Mouse (Mus musculus) forebrain, embryonic 12.5 days (tissue): ENCODE measurements at regions not wholly inside any gene's neighbourhood (a gene's known extent, or its start where the extent isn't known, plus 50 kb on each side); places are given as distances from the start of the nearest gene placed in this dataset.

ENCODE experiments used
- ATAC-seq: fragments of 200-750 bp; cut with Nextera tagmentation; 2 replicates; pipeline ENCODE4 v1.8.0; 2017; ENCODE audit warnings: moderate TSS enrichment; ENCODE audit not compliant: low FRiP score
- H3K27ac ChIP-seq: fragments of 300-500 bp; sonication (generic); 2 replicates; pipeline ENCODE4 v1.5.1; 2016; ENCODE audit warnings: mild to moderate bottlenecking
- H3K27me3 ChIP-seq: fragments of 300-500 bp; sonication (generic); 2 replicates; pipeline ENCODE4 v1.6.1; 2016; ENCODE audit warnings: mild to moderate bottlenecking
- H3K36me3 ChIP-seq: fragments of 300-500 bp; sonication (generic); replicated peaks from 2 replicates; pipeline ENCODE4 v1.6.1; 2016; ENCODE audit warnings: mild to moderate bottlenecking
- H3K4me1 ChIP-seq: fragments of 300-500 bp; sonication (generic); 2 replicates; pipeline ENCODE4 v1.6.1; 2016
- H3K4me2 ChIP-seq: fragments of 300-500 bp; sonication (generic); 2 replicates; pipeline ENCODE4 v1.6.1; 2016; ENCODE audit warnings: mild to moderate bottlenecking, moderate library complexity
- H3K4me3 ChIP-seq: fragments of 300-500 bp; sonication (generic); replicated peaks from 2 replicates; pipeline ENCODE4 v1.5.1; 2016; ENCODE audit warnings: mild to moderate bottlenecking
- H3K9ac ChIP-seq: fragments of 300-500 bp; sonication (generic); 2 replicates; pipeline ENCODE4 v1.6.1; 2016; ENCODE audit warnings: mild to moderate bottlenecking
- H3K9me3 ChIP-seq: fragments of 300-500 bp; sonication (generic); 2 replicates; pipeline ENCODE4 v1.6.1; 2016
- WGBS: fragments of 180-500 bp; shearing (Covaris S2); methylation state at CpG from one replicate; pipeline ENCODE4 v1.1.7; 2016; 5-methylcytosine and 5-hydroxymethylcytosine counted together

DNA sequence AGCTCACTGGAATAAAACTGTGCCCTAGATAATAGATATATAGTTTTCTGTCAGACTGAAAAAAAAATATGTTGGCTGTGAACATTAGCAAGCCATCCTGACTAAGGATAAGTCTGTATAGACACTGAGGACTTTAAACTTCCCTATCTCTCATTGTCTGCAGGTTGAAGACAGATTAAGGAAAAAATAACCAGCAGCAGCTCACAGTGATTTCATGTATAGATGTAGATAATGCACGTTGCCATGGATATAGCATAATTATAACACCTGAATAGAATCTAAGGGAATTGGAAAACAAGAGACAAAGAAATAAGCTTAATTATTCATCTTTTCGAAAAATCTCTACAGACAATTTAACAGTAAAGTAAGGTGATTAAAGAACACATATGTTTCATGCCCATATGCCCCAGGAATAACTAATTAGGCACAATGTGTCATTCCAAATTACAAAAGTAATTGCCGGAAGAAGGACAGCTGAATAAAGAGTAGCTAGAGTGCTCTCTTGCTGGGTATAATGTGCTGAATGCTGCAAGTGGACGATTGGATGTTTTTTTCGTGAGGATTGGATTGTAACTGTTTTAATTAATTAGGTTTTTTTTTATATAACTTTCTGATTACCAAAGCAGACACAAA lies 246.6 kb downstream of the Akain1 start:
- Histone ChIP-seq H3K36me3 (no peaks in the 10 kb centered on the region), H3K9ac (no peak overlapping the region), H3K9me3 (no peaks in the 10 kb centered on the region), H3K4me3 (no peak overlapping the region), H3K27me3 (no peaks in the 10 kb centered on the region), H3K4me1 (peaks cover 10% of the 10 kb centered on the region), H3K27ac (0 out of 2 replicates have a peak overlapping the region, but pooled peaks have one; percentile 32), H3K4me2 (no peak overlapping the region)
- ATAC-seq = peak; percentile 81; the same call in 1 of the 2 replicates
- 20% methylated on average over 5 of the region's 5 CpGs for WGBS

DNA sequence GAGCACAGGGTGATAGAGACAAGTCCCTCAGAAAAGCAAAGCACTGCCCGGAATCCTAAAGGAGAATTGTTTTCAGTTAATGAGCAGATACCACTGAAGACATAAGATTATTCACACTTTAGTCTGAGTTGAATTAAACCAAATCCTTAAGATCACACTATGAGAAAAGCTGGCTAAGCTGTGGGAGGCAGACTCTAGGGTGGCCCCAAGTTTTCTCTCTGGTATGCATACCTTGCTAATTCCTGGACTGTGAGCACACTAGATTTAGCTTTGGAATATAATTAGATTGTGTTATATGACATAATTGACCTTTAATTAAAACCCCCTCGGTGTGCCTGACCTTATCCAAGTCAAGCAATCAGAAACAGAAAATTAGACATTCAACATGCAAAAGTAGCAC lies 247.3 kb downstream of the Akain1 start:
- Histone ChIP-seq H3K9ac (no peak overlapping the region), H3K9me3 (no peaks in the 10 kb centered on the region), H3K4me2 (peak overlapping the region; percentile 1; the same call in 1 of the 2 replicates), H3K27me3 (no peaks in the 10 kb centered on the region), H3K27ac (0 out of 2 replicates have a peak overlapping the region, but pooled peaks have one; percentile 32), H3K4me1 (peaks cover 10% of the 10 kb centered on the region), H3K36me3 (no peaks in the 10 kb centered on the region), H3K4me3 (no peak overlapping the region)
- ATAC-seq = peak; percentile 41; the same call in 1 of the 2 replicates
- 16% methylated on average over 2 of the region's 2 CpGs for WGBS

DNA sequence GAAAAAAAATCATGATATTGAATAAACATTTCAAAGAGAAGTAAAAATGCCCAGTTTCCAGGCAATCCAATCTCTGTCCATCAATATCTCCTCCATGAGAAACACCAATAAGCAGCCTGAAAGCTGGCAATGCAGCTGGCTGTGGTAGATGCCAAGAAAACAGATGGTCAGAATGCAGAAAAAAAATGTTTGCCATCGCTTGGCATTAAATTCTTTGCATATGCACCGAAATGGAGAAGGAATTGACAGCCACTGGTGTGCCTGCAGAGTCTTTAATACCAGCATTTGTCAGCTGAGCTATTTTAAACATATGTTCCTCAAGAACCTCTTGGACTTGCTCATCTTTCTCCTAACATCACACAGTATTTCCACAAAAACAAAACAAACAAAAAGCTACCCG lies 256.2 kb downstream of the Akain1 start:
- no peak overlapping the region for H3K4me2 ChIP-seq
- no peak overlapping the region for H3K4me3 ChIP-seq
- WGBS = 86% methylated on average over 3 of the region's 3 CpGs
- no peak for ATAC-seq
- H3K4me1 ChIP-seq = no peaks in the 10 kb centered on the region
- no peak overlapping the region for H3K9ac ChIP-seq
- H3K27ac ChIP-seq = no peak overlapping the region
- H3K9me3 ChIP-seq = no peaks in the 10 kb centered on the region
- H3K27me3 ChIP-seq = no peaks in the 10 kb centered on the region
- no peaks in the 10 kb centered on the region for H3K36me3 ChIP-seq

DNA sequence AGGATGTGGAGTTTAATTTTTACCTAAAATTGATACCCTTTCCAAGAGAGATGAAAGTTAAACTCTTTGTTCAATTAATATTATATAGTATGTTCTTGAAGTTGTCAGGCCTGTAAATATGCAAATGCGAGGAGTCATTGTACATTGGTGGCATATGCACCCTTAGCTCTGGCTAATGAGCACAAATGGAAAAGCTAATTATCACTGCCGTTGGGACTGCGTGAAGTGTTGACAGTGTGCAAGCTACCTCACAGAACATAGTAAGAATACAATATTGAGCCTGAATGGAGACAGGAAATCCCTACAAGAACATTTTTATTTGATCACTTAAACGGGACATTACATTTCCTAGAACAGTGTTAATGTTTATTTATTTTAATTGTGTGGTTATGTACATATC lies 241.5 kb upstream of the Dlgap1 start:
- no peak overlapping the region for H3K4me3 ChIP-seq
- 71% methylated on average over 4 of the region's 4 CpGs for WGBS
- ATAC-seq = peak; percentile 77; the same call in 1 of the 2 replicates

DNA sequence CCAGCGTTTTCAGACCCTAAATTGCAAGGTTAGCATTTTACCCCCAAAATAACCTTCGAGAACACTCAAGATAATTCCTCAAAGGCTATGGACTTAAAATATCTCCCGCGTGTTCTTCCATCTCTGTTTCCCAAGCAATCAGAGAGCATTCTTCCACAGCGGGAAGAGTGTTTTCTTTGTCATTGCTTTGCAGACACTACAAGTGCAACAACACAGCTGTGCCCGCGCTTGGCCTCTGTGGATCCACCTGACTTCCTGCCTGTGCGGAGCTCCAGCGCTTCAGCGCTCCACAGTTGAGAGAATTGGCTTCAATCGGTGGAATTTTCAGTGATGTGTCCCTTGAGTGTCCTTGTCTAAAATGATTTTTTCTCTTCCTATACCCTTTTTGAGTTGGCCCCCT lies 235.9 kb upstream of the Dlgap1 start:
- no peaks in the 10 kb centered on the region for H3K4me1 ChIP-seq
- H3K4me2 ChIP-seq = no peak overlapping the region
- H3K27me3 ChIP-seq = no peaks in the 10 kb centered on the region
- H3K27ac ChIP-seq = no peak overlapping the region
- no peaks in the 10 kb centered on the region for H3K36me3 ChIP-seq
- no peaks in the 10 kb centered on the region for H3K9me3 ChIP-seq
- H3K9ac ChIP-seq = no peak overlapping the region
- 90% methylated on average over 11 of the region's 11 CpGs for WGBS
- ATAC-seq = no peak
- H3K4me3 ChIP-seq = no peak overlapping the region

More for the DNA sequence above, 241.5 kb upstream of the Dlgap1 start:
- H3K27me3 ChIP-seq = no peaks in the 10 kb centered on the region
- H3K27ac ChIP-seq = no peak overlapping the region
- no peaks in the 10 kb centered on the region for H3K4me1 ChIP-seq
- no peaks in the 10 kb centered on the region for H3K9me3 ChIP-seq
- no peaks in the 10 kb centered on the region for H3K36me3 ChIP-seq
- no peak overlapping the region for H3K9ac ChIP-seq
- no peak overlapping the region for H3K4me2 ChIP-seq

DNA sequence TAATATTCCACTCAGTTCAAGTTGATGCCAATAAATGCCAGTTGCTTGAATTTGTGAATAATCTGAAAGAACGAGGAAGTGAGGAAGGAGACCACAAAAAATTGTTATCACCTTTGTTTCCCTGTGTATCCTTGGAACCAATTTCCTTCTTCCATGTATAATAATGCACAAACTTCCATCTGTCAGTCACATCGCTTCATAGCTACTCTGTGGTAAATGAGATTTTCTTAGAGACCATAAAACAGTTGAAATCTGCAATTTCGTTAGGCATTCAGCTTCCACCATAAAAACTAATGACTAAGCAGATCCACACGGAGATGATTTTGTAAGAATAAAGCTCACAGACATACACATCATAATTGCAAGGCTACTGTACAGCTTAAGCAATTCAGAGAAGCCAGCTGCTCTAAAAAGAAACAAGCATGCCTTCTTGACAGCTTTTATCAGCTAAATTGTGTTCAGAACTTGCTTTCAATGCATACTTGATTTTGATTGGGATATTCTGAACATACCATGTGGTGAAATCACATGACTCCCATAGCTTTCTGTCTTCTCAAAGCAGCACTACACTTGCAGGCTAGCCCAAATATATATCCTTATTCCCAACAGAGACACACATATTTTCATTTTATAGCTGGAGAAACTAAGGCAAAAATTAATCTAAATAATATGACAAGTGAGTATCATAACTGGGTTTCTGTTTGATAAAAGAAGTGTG lies 232.3 kb upstream of the Dlgap1 start:
- ATAC-seq = no peak
- H3K9me3 ChIP-seq = no peaks in the 10 kb centered on the region
- H3K9ac ChIP-seq = no peak overlapping the region
- no peaks in the 10 kb centered on the region for H3K27me3 ChIP-seq
- no peak overlapping the region for H3K4me2 ChIP-seq
- no peak overlapping the region for H3K4me3 ChIP-seq
- H3K4me1 ChIP-seq = no peaks in the 10 kb centered on the region
- no peak overlapping the region for H3K27ac ChIP-seq
- WGBS = 72% methylated on average over 4 of the region's 4 CpGs
- H3K36me3 ChIP-seq = no peaks in the 10 kb centered on the region

DNA sequence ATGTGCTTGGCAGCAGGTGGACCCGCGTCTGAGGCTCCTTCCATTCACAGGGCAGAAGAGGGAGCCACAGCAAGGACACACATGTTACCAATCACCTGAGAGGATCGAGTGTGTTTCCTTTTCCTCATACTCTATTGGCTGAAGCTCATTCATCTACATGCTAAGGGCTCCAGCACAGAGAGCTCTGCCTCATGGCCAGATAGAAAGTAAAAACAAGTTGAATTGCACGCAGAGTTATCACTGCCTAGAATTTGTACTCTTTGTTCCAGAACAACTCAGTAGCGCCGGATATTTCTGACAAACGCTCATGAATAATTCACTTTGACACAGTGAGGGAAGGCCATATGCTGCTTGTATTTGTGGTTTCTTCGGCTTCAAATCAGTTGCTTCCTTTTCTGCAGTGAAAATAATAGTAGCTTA lies 199.9 kb upstream of the Dlgap1 start:
- H3K9ac ChIP-seq = no peak overlapping the region
- ATAC-seq = no peak
- 69% methylated on average over 8 of the region's 8 CpGs for WGBS
- no peaks in the 10 kb centered on the region for H3K9me3 ChIP-seq
- H3K4me1 ChIP-seq = no peaks in the 10 kb centered on the region
- no peak overlapping the region for H3K4me3 ChIP-seq
- no peak overlapping the region for H3K4me2 ChIP-seq
- no peaks in the 10 kb centered on the region for H3K27me3 ChIP-seq
- no peak overlapping the region for H3K27ac ChIP-seq
- no peaks in the 10 kb centered on the region for H3K36me3 ChIP-seq

DNA sequence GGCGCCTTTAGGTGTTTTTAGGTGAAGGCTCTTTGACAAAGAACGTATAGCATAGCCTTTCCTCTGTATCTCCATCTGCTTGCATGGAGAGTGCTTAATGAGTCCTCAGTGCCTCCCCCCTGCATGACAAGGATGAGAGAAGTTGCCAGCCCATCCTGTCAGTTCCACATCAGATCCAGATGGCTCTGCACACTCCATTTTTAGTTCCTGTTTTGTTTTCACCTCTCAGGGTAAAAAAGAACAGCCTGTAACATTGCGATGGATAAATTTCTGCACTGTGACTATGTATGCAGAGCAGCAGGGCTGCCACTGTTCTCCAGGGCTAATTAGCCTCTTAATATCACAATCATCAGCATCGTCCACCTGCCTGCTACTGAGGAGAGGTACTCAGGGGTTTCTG lies 198.8 kb upstream of the Dlgap1 start:
- WGBS = 64% methylated on average over 4 of the region's 4 CpGs

DNA sequence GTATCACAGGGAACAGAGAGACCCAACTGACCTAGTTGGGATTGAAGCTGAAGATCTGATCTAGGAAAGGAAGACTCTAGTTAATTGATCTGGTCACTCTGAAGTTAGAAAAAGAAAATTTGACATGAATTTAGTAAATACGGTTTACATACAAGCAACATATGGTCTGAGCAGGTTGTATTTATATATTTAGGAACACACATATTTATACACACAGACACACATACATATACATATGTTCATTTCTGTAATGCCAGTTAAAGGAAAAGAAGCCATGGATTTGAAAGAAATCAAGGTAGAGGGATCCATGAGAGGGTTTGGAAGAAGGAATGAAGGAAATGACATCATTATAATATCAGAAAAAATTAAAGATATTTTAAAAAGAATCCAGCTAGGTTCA lies 187.7 kb upstream of the Dlgap1 start:
- 91% methylated on average over 1 of the region's 1 CpGs for WGBS
- ATAC-seq = no peak

More for the DNA sequence above, 198.8 kb upstream of the Dlgap1 start:
- no peak overlapping the region for H3K4me2 ChIP-seq
- no peaks in the 10 kb centered on the region for H3K9me3 ChIP-seq
- ATAC-seq = no peak
- no peak overlapping the region for H3K27ac ChIP-seq
- H3K4me1 ChIP-seq = no peaks in the 10 kb centered on the region
- H3K4me3 ChIP-seq = no peak overlapping the region
- no peak overlapping the region for H3K9ac ChIP-seq
- no peaks in the 10 kb centered on the region for H3K27me3 ChIP-seq
- H3K36me3 ChIP-seq = no peaks in the 10 kb centered on the region

DNA sequence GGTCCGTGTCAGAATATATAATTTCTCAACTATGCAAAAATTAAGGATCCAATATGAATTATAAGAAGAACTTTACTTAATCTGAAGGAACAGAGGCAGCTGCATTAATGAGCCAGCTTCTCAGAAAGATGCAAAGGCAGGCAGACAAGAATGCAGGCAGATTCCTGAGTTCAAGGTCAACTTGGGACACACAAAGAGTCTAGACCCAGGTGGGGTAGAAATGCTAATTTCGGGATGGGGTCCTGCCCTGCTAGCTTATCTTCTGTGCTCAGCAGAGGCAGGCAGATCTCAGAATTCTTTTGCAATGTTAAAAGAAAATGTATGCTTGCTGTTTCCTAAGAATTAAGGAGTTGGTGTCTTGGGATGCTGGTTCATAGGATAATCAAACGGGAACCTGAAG lies 181.9 kb upstream of the Dlgap1 start:
- Histone ChIP-seq H3K36me3 (no peaks in the 10 kb centered on the region), H3K4me1 (no peaks in the 10 kb centered on the region), H3K27me3 (no peaks in the 10 kb centered on the region), H3K4me2 (no peak overlapping the region), H3K4me3 (no peak overlapping the region), H3K9ac (no peak overlapping the region), H3K27ac (no peak overlapping the region), H3K9me3 (no peaks in the 10 kb centered on the region)
- no peak for ATAC-seq
- WGBS = 83% methylated on average over 3 of the region's 3 CpGs

More for the DNA sequence above, 187.7 kb upstream of the Dlgap1 start:
- no peaks in the 10 kb centered on the region for H3K27me3 ChIP-seq
- no peak overlapping the region for H3K9ac ChIP-seq
- no peaks in the 10 kb centered on the region for H3K36me3 ChIP-seq
- no peaks in the 10 kb centered on the region for H3K9me3 ChIP-seq
- no peak overlapping the region for H3K4me3 ChIP-seq
- no peaks in the 10 kb centered on the region for H3K4me1 ChIP-seq
- no peak overlapping the region for H3K4me2 ChIP-seq
- H3K27ac ChIP-seq = no peak overlapping the region

DNA sequence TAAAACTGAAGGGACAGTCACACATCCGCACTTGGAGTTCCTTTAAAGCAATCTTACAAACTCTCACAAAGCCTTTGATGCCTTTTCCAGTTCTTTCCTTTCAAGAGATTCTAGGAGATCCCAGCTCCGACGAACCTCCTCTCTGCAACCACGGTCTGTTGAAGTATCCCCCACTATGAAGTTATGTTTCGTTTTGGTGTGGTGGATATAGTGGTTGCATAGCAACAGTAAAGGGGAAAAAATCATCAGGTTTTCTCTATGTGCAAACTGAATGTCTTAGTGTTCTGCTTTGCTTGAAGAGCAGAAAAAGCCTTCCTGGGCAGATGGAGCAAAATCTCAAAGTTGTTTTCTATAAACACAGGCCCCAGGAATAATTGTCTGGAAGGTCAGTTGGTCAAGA lies 147.4 kb upstream of the Dlgap1 start:
- no peak overlapping the region for H3K4me2 ChIP-seq
- no peaks in the 10 kb centered on the region for H3K4me1 ChIP-seq
- no peak for ATAC-seq
- no peak overlapping the region for H3K9ac ChIP-seq
- H3K4me3 ChIP-seq = no peak overlapping the region
- H3K27me3 ChIP-seq = no peaks in the 10 kb centered on the region
- H3K27ac ChIP-seq = no peak overlapping the region
- no peaks in the 10 kb centered on the region for H3K9me3 ChIP-seq
- WGBS = 80% methylated on average over 5 of the region's 5 CpGs
- H3K36me3 ChIP-seq = no peaks in the 10 kb centered on the region

DNA sequence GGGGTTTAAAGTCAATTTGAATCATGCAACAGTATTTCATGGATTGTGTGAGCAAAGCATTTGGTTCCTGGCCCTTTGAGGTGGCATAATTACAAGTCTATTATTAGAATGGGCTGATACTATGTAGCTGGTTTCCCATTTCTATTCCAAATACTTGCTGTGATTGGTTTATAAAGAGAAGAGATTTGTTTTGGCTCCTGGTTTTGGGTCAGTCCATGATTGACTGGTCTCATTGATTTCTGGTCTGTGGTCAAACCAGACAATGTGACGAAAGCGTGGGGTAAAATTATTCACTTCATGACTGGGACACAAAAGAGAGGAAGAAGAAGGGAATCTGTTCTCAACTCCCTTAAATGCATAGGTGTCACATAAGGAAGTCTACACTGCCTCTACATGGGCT lies 147.0 kb upstream of the Dlgap1 start:
- Histone ChIP-seq H3K27ac (no peak overlapping the region), H3K4me3 (no peak overlapping the region), H3K9ac (no peak overlapping the region), H3K36me3 (no peaks in the 10 kb centered on the region), H3K27me3 (no peaks in the 10 kb centered on the region), H3K4me1 (no peaks in the 10 kb centered on the region), H3K9me3 (no peaks in the 10 kb centered on the region), H3K4me2 (no peak overlapping the region)
- ATAC-seq = no peak
- 86% methylated on average over 2 of the region's 2 CpGs for WGBS

DNA sequence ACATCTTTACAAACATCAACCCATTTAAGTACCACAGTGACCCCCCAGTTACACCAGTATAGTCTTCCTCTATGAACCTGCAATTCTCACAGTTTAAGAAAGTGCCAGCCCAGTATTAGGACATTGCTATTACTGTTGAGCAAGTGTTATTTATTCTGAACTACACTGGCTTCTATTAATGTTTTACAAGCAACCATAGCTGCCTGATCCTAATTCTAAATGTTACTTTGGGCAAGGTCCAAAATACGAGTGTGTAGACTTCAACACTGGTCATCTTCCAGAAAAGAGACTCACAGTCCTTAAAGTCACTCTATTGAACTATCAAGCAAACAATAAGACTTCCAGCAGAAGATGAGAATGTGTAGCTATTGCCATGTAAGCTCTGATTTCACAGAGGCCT lies 146.0 kb upstream of the Dlgap1 start:
- Histone ChIP-seq H3K27me3 (no peaks in the 10 kb centered on the region), H3K9ac (no peak overlapping the region), H3K27ac (no peak overlapping the region), H3K4me3 (no peak overlapping the region), H3K9me3 (no peaks in the 10 kb centered on the region), H3K4me1 (no peaks in the 10 kb centered on the region), H3K4me2 (no peak overlapping the region), H3K36me3 (no peaks in the 10 kb centered on the region)
- WGBS = 83% methylated on average over 1 of the region's 1 CpGs
- no peak for ATAC-seq
